Mouse (Mus musculus) midbrain, embryonic 15.5 days (tissue): ENCODE data around the gene Nuak1. TPM values are rescaled to one million over a fixed set of nuclear protein-coding genes. Genes with fewer than 3 reads are reported as not detected.
A peak's percentile ranks its signal among the peaks of the same experiment; 100 is the strongest.

Source experiments
- ATAC-seq: fragments of 200-750 bp; cut with Nextera tagmentation; replicated peaks from 2 replicates; pipeline ENCODE4 v1.8.0; 2017; ENCODE audit warnings: moderate TSS enrichment
- H3K27ac ChIP-seq: fragments of 300-500 bp; sonication (generic); 2 replicates; pipeline ENCODE4 v1.5.1; 2015; ENCODE audit warnings: mild to moderate bottlenecking, inconsistent platforms
- H3K27me3 ChIP-seq: fragments of 300-500 bp; sonication (generic); replicated peaks from 2 replicates; pipeline ENCODE4 v1.6.1; 2015; ENCODE audit warnings: inconsistent platforms
- H3K36me3 ChIP-seq: fragments of 300-500 bp; sonication (generic); replicated peaks from 2 replicates; pipeline ENCODE4 v1.6.1; 2015; ENCODE audit warnings: inconsistent platforms
- H3K4me1 ChIP-seq: fragments of 300-500 bp; sonication (generic); 2 replicates; pipeline ENCODE4 v1.6.1; 2015; ENCODE audit warnings: inconsistent platforms
- H3K4me2 ChIP-seq: fragments of 300-500 bp; sonication (generic); 2 replicates; pipeline ENCODE4 v1.6.1; 2015; ENCODE audit warnings: inconsistent platforms, mild to moderate bottlenecking, moderate library complexity
- H3K4me3 ChIP-seq: fragments of 300-500 bp; sonication (generic); 2 replicates; pipeline ENCODE4 v1.5.1; 2015; ENCODE audit warnings: mild to moderate bottlenecking, inconsistent platforms
- H3K9ac ChIP-seq: fragments of 300-500 bp; sonication (generic); 2 replicates; pipeline ENCODE4 v1.6.1; 2015; ENCODE audit warnings: mild to moderate bottlenecking, inconsistent platforms
- H3K9me3 ChIP-seq: fragments of 300-500 bp; sonication (generic); 2 replicates; pipeline ENCODE4 v1.6.1; 2016; ENCODE audit warnings: inconsistent platforms
- WGBS: fragments of 180-500 bp; shearing (Covaris S2); methylation state at CpG from one replicate; pipeline ENCODE4 v1.1.7; 2015; ENCODE audit warnings: mixed read lengths; 5-methylcytosine and 5-hydroxymethylcytosine counted together
- polyA plus RNA-seq: library from polyadenylated mRNA; unstranded; fragments of >200 nt; fragmentation: Nextera tagmentation; extraction: Ambion mirVana; gene quantifications from 2 replicates; pipeline ENCODE4 v1.2.1, GENCODE M21; 2015

The Nuak1 gene
- polyA plus RNA-seq, 1 experiment from 2014 or later = 5.0 TPM

DNA sequence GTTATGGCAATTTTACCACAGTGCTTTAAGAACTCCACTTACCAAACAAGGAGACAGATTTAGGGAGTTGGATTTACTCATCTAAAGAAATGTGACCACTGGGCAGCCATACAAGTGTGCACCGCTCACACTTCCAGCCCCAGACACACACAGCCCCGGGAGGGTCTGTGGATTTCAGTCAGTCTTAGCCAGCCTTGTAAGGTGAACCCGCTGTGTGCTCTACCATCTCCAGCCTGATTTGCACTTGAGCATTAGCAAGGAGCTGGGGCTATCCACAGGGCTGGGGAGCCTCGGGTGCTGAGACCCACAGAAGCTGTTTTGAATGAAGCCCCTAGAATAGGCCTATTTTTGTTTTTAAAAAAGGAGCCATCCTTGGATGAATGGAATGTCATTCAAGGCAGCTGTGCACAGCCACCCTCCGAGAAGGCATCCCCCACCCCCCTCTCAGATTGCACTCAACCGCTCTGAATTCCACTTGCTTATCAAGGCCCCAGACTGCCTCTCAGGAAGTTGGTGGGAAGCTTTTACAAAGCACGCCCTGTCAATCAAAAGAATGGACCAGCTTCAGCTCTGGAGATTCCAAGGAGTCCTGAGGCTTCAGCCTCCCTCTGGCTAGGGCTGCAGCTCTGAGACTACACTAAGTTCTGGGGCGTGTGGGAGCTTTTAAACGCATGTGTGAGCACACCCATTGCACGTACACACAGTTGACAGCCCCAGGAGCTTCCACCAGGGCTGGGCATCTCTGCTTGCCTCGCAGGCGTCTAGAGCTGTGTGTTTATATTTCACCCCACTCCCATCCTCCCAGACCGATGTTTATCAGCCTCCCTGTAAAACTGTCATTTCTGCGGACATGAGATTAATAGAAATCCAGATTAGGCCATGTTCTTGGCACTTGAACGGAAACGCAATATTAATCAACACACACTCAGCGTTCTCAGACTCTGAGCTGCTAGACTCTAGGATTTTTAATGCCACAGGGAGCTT lies 57.2 kb downstream of the Nuak1 start:
- H3K4me2 ChIP-seq = no peak overlapping the region
- no peak overlapping the region for H3K4me3 ChIP-seq
- peaks cover 46% of the 10 kb centered on the region for H3K4me1 ChIP-seq
- H3K36me3 ChIP-seq = no peaks in the 10 kb centered on the region; the same call in 1 of the 2 replicates
- ATAC-seq = peak; percentile 64
- H3K9me3 ChIP-seq = no peaks in the 10 kb centered on the region
- no peak overlapping the region for H3K9ac ChIP-seq
- H3K27me3 ChIP-seq = no peaks in the 10 kb centered on the region
- H3K27ac ChIP-seq = peak overlapping the region; percentile 23
- WGBS = 16% methylated on average over 17 of the region's 17 CpGs

DNA sequence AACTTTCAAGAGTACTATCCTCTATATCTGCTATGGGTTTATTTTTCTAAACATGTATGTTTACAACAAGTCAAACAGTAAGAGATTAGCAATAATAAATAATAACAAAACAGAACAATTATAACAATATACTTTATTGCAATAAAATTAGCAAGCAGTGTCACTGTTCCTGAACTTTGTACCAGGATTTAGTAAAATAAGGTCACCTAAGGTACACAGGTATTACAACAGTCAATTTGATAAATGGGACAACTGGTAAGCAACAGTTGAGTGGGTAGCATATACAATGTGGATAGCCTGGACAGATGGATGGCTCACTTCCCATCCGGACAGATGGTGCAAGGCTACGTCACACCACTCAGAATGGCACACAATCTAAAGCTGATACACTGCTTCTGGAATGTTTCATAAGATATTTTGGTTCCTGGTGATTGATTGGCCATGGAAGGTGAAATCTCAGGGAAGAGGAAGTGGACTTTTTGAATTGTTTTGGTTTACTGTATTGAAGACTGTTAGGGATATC lies 59.1 kb downstream of the Nuak1 start:
- Histone ChIP-seq H3K9me3 (no peaks in the 10 kb centered on the region), H3K27ac (no peak overlapping the region), H3K4me3 (no peak overlapping the region), H3K4me1 (peaks cover 28% of the 10 kb centered on the region), H3K27me3 (no peaks in the 10 kb centered on the region), H3K36me3 (no peaks in the 10 kb centered on the region; the same call in 1 of the 2 replicates), H3K4me2 (no peak overlapping the region), H3K9ac (no peak overlapping the region)
- WGBS = 83% methylated on average over 2 of the region's 2 CpGs
- no peak for ATAC-seq

DNA sequence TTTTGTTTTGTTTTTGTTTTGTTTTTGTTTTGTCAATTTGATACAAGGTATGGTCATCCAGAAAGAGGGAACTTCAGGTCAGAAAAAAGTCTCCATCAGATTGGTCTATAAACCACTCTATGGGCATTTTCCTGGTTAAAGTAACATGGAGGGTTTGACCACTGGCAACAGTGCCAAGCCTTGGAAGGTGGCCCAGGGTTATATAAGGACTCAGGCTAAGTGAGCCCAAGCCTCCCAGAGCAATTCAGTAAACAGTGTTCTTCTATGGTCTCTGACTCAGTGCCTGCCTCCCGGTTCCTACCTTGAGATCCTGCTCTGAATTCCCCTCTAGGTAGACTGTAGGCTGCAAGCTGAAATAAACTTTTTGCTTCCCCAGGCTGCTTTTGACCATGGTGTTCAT lies 61.0 kb downstream of the Nuak1 start:
- H3K4me1 ChIP-seq = peaks cover 11% of the 10 kb centered on the region
- 98% methylated on average over 1 of the region's 1 CpGs for WGBS

DNA sequence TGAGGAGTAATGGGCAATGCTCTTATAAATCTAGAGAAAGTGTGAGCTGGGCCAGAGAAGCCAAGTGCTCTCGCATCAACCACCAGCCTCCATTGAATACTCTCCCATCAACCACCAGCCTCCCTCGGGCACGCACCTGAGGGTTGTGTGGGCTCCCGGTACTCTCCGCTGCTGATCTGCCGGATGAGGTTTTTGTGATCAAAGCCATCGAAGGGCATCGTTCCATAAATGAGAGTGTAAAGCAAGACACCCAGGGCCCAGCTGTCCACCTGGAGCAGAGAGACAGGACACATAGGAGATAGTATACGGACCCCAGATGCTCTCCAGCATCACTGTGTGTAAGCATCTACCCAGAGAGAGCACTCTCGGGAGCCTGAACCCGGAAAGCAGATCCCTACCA lies 62.4 kb downstream of the Nuak1 start:
- no peak overlapping the region for H3K9ac ChIP-seq
- peaks cover 11% of the 10 kb centered on the region for H3K36me3 ChIP-seq
- H3K4me1 ChIP-seq = peaks cover 2% of the 10 kb centered on the region
- H3K4me3 ChIP-seq = no peak overlapping the region
- H3K27me3 ChIP-seq = no peaks in the 10 kb centered on the region
- 93% methylated on average over 11 of the region's 11 CpGs for WGBS
- no peak for ATAC-seq
- H3K9me3 ChIP-seq = no peaks in the 10 kb centered on the region
- no peak overlapping the region for H3K27ac ChIP-seq
- H3K4me2 ChIP-seq = no peak overlapping the region

More for the DNA sequence above, 61.0 kb downstream of the Nuak1 start:
- Histone ChIP-seq H3K4me2 (no peak overlapping the region), H3K27me3 (no peaks in the 10 kb centered on the region), H3K36me3 (peaks cover 7% of the 10 kb centered on the region), H3K4me3 (no peak overlapping the region), H3K9me3 (no peaks in the 10 kb centered on the region), H3K27ac (no peak overlapping the region), H3K9ac (no peak overlapping the region)
- ATAC-seq = no peak

DNA sequence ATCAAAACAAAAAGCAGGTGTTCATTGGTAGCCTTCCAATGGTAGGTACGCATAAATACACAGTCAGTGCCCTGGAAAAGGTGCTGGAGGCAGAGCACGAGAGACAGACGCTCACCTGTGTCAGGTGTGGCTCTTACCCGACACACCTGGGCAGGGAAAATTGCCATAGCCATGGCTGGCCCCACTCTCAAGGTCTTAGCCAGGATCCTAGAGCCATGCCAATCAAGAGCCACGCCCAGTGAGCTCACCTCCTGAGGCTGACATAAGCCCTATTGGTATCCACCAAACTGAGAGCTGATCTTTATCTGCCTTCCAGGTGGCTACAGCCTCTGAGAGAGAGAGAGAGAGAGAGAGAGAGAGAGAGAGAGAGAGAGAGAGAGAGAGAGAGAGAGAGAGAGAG lies 64.1 kb downstream of the Nuak1 start:
- H3K9me3 ChIP-seq = no peaks in the 10 kb centered on the region

DNA sequence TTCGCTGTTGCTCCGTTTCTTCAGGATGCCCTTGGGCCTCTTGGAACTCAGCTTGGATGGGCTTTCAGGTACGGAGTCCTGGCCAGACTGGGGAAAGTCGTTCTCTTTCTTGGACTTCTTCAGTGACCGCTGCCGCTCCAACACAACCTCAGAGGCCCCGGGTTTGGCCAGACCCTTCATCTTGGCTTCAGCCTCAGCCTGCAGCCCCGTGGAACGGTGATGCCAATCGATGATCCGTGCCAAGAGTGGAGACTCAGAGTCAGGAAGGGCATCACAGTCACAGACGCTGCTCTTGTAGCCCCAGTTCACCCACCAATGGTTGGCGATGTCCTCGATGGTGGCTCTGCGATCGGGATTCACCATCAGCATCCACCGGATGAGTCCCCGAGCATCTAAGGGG lies 65.4 kb downstream of the Nuak1 start:
- H3K27me3 ChIP-seq = no peaks in the 10 kb centered on the region
- ATAC-seq = no peak
- WGBS = 97% methylated on average over 18 of the region's 18 CpGs

More for the DNA sequence above, 64.1 kb downstream of the Nuak1 start:
- no peak overlapping the region for H3K9ac ChIP-seq
- H3K4me3 ChIP-seq = no peak overlapping the region
- H3K27ac ChIP-seq = no peak overlapping the region
- H3K36me3 ChIP-seq = peaks cover 11% of the 10 kb centered on the region
- H3K27me3 ChIP-seq = no peaks in the 10 kb centered on the region
- ATAC-seq = no peak
- peaks cover 15% of the 10 kb centered on the region for H3K4me1 ChIP-seq
- WGBS = 93% methylated on average over 5 of the region's 5 CpGs
- no peak overlapping the region for H3K4me2 ChIP-seq

DNA sequence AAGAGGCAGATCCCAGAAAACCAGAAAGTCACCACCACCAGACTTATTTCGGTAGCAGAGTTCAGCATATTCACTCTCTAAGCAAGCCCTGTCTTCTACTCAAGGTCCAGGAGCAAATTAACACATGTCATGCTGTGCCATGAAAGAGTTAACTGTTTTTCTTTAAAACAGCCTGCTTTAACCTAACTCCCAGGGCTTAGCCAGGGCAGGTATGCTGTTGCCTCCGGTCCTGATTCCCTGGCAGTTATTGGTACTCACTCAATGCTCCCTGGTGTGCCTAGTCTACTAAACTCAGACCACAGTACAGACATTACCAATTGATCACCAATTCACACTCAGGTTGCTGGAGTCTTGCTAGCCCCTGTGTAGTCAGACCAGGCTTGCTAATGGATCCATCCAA lies 66.9 kb downstream of the Nuak1 start:
- ATAC-seq = no peak
- Histone ChIP-seq H3K4me3 (no peak overlapping the region), H3K9ac (no peak overlapping the region), H3K4me2 (no peak overlapping the region), H3K4me1 (peaks cover 15% of the 10 kb centered on the region), H3K9me3 (no peaks in the 10 kb centered on the region), H3K36me3 (peaks cover 11% of the 10 kb centered on the region), H3K27me3 (no peaks in the 10 kb centered on the region), H3K27ac (no peak overlapping the region)
- 73% methylated on average over 2 of the region's 2 CpGs for WGBS

More for the DNA sequence above, 65.4 kb downstream of the Nuak1 start:
- Histone ChIP-seq H3K9me3 (no peaks in the 10 kb centered on the region), H3K36me3 (peaks cover 11% of the 10 kb centered on the region), H3K4me2 (no peak overlapping the region), H3K4me3 (no peak overlapping the region), H3K27ac (no peak overlapping the region), H3K4me1 (peaks cover 15% of the 10 kb centered on the region), H3K9ac (no peak overlapping the region)

DNA sequence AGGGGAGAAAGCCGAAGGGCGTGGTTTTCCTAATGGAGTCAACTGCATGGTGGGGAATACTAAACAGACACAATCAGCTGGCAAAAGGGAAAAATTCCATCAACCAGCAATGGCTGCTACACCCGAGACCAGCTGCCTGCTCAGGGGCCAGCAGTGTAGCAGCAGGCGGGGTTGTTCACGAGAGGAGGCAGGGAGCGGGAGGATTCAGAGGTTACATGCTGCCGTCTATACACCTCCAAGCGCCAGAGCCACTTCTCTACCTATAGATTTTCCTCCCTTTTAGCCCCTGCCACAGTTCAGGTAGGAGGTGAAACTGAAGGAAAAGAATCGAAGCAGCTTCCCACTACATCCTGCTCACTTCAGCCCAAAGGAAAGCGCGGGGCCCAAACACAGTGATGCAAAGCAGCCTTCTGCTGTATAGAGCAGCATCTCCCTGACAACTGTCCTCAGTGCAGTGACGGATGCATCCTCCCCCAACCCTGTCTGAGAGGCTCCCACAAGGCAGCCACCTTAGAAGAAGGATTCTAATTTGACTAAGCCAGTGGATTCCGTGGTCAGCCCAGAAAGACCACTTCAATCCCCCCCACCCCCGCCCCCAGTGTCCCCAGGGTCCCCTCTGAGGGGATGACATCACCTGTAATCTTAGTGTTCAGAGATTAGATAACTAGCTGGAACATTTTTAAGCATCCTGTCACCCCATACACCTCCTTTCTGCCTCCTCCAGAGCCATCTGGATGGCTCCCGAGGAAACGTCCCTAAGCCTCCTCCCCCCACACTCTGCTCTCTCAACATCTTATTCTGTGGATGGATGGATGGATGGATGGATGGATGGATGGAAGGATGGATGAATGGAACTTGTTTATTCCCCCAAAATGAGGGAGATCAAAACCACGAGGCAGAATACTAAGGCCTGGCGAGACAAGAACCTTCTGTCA lies 68.0 kb downstream of the Nuak1 start:
- H3K4me1 ChIP-seq = peaks cover 15% of the 10 kb centered on the region
- H3K9ac ChIP-seq = 0 out of 2 replicates have a peak overlapping the region, but pooled peaks have one; percentile 6
- H3K9me3 ChIP-seq = no peaks in the 10 kb centered on the region
- H3K27me3 ChIP-seq = no peaks in the 10 kb centered on the region
- H3K4me2 ChIP-seq = peak overlapping the region; percentile 17; the same call in 1 of the 2 replicates
- no peak overlapping the region for H3K4me3 ChIP-seq
- H3K36me3 ChIP-seq = peaks cover 11% of the 10 kb centered on the region
- peak; percentile 80 for ATAC-seq
- peak overlapping the region; percentile 13; the same call in 1 of the 2 replicates for H3K27ac ChIP-seq
- 23% methylated on average over 18 of the region's 18 CpGs for WGBS

DNA sequence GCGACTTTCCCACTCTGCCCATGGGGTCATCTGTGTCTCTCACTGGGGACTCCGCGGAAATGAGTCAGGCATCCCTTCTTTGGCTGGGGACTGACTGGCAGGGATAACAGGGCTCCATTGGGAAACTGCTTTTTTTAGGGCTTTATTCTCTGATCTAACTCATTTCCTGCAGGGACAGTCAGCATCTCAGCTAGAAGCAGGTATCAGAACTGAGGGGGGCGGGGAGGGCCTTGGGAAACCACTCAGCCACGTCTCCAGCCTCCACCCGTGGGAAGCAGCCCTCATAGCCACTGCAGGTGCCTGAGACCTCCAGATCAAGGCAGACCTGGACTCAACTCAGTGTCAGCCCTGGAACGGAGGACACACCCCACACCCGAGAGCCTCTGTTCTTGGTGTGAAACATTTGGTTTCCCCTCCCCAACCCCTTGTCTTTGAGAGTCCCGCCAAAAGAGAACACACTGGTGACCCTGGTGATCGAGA lies 68.7 kb downstream of the Nuak1 start:
- no peaks in the 10 kb centered on the region for H3K9me3 ChIP-seq
- H3K4me3 ChIP-seq = no peak overlapping the region
- 0 out of 2 replicates have a peak overlapping the region, but pooled peaks have one; percentile 6 for H3K9ac ChIP-seq
- peaks cover 15% of the 10 kb centered on the region for H3K4me1 ChIP-seq
- peak overlapping the region; percentile 13; the same call in 1 of the 2 replicates for H3K27ac ChIP-seq
- WGBS = 28% methylated on average over 10 of the region's 10 CpGs
- peak; percentile 51; the same call in 1 of the 2 replicates for ATAC-seq
- H3K4me2 ChIP-seq = peak overlapping the region; percentile 17; the same call in 1 of the 2 replicates
- H3K27me3 ChIP-seq = no peaks in the 10 kb centered on the region
- peaks cover 11% of the 10 kb centered on the region for H3K36me3 ChIP-seq

DNA sequence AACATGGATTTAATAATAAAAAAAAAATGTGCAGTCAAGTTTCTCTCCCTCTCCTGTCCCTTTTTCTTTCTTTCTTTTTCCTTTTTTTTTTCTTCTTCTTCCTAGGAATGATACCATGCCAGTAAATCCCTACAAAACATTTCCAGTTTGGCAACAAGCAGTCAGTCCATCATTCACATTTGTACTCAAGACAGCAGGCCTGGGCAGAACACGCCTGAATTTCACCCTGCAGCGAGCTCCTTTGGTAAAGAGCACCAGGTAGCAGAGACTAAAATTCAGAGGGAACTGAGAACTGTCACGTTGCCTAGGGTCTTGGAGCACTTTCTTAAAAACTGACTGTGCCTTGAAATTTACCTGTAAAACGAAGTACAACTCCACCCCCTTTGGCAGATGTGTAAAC lies 69.2 kb downstream of the Nuak1 start:
- ATAC-seq = no peak
- whole genome bisulfite sequencing = 69% methylated on average over 4 of the region's 4 CpGs

DNA sequence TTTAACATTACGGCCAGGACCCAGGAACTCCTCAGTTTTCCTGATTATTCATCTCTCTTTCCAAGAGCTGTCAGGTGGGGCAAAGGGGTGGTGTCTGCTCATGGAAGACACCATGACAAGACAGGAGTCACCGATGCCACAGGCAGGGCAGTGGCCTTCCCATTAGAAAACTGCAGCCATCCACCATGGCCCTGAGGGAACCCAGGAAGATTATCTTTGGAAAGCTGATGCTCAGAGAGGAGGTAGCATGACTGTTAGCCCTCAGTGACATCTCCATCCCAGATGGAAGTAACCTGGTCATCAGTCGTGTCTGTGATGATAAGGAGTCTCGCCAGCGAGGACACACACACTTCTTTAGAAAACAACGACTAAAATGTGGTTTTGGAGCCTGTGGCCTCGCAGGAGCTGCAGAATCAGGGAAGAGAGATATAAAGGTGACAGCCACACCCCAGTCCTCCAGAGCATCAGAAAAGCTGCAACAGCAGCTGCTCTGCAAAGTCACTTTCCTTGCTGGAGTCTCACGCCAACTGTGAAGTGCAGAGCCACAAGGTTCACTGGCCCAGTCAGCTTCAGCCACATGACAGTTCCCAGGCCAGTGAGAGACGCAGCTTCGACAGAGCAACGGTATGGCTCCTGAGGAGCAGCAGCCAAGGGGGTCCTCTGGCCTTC lies 70.6 kb downstream of the Nuak1 start:
- Histone ChIP-seq H3K4me1 (peaks cover 15% of the 10 kb centered on the region), H3K9ac (no peak overlapping the region), H3K27ac (no peak overlapping the region), H3K4me3 (no peak overlapping the region), H3K27me3 (no peaks in the 10 kb centered on the region), H3K4me2 (no peak overlapping the region), H3K9me3 (no peaks in the 10 kb centered on the region), H3K36me3 (peaks cover 7% of the 10 kb centered on the region)
- WGBS = 92% methylated on average over 11 of the region's 11 CpGs
- no peak for ATAC-seq

More for the DNA sequence above, 69.2 kb downstream of the Nuak1 start:
- H3K4me3 ChIP-seq = no peak overlapping the region
- H3K4me1 ChIP-seq = peaks cover 15% of the 10 kb centered on the region
- H3K4me2 ChIP-seq = no peak overlapping the region
- H3K27me3 ChIP-seq = no peaks in the 10 kb centered on the region
- no peaks in the 10 kb centered on the region for H3K9me3 ChIP-seq
- no peak overlapping the region for H3K9ac ChIP-seq
- H3K27ac ChIP-seq = no peak overlapping the region
- peaks cover 11% of the 10 kb centered on the region for H3K36me3 ChIP-seq
